Mouse (Mus musculus) adrenal gland, postnatal 36 days (tissue): Measurements from ENCODE around the gene Gm20696. TPM values are rescaled to one million over a fixed set of nuclear protein-coding genes. Genes with fewer than 3 reads are reported as not detected.

Experiments used
- DNase-seq, 2 experiments: peaks; one replicate each; pipeline ENCODE4 v3.0.0; 2021; ENCODE audit warnings: mixed read lengths in 1 of 2
- total RNA-seq, 2 experiments: library from RNA; stranded (reverse); gene quantifications; 2 replicates each; pipeline ENCODE4 v1.2.3; 2021

The Gm20696 gene
- total RNA-seq, 2 experiments from 2014 or later: 3.4 to 4.7 TPM

- no peak for DNase-seq
Observed at GRCm38 (mm10) chr6:99282866-99283657, 383.5 kb downstream of the Gm20696 start.

DNA sequence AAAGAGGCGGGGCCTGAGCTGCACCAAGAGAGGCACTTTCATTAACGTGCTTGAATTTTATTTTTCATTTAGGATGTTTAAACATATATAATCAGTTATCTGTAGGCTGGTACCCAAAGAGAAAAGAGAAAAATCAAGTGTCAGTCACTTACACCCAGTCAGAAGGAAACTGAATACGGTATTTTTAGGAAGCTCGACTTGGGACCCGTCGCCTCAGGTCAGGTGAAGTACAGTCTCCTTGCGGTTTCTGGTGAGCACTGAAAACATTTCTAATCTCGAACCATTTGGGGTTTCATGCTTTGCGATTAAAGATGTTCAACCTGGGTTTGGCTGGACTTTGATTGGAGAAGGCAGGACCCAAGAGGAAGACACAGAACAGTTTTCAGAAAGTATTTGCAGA is 385.2 kb downstream of the Gm20696 start:
- no peak for DNase-seq

DNA sequence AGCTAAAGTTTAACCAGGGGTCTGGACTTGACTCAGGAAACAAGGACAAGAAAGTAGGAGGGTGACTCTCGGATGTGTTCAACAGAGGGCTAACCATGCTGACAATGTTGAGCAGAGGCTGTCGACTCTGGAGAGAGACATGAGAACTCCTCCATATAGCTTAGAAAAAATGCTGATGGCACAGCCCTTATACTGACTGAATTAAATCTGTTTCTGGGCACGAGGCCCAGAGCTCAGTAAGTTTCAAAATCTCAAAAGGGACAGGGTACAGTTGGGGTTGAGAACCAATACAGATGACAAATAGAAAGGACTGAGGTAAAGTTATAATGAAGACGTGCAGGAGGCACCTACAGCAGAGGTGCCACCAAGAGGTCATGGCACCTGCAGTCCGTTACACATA is 386.0 kb downstream of the Gm20696 start:
- no peak for DNase-seq

DNA sequence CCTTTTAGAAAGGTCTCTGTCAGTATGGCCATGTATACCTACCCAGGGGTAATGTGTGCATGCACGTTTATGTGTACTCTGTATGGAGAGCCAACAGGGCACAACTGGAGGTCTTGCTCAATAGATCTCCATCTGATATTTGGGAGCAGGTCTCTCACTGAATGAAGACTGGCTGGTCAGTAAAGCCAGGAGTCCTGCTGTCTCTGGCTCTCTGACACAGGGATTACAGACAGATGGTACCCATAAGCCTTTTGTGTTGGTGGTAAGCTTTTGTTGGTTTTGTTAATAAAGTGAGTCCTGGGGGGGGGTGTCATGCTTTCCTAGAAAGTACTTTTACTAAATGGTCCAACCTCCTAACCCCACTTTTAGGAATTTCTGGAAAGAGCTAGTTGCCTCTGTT is 389.3 kb downstream of the Gm20696 start:
- DNase-seq: no peak

- DNase-seq: no peak
Observed at GRCm38 (mm10) chr6:99276297-99276653, 390.3 kb downstream of the Gm20696 start.

GRCm38 (mm10) chr6:99275381-99276296 is 391.0 kb downstream of the Gm20696 start:
- no peak for DNase-seq

DNA sequence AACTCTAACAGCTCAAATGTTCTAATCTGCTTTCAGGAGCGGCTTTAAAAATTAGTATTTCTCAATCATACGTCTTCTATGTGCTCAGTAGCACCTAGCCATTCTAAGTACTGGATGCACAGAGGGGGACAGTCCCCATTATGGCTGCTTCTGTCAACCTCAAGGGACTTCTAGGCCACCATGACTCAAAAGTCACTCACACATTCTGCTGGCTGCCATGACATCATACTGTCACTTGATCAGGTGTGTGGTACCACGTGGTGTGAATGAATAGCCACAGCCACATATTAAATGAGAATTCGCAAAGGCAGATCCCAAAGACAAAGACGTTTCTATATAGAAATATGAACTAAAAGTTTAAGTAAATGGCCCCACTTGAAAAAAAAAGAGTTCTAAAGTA is 391.9 kb downstream of the Gm20696 start:
- no peak for DNase-seq

DNA sequence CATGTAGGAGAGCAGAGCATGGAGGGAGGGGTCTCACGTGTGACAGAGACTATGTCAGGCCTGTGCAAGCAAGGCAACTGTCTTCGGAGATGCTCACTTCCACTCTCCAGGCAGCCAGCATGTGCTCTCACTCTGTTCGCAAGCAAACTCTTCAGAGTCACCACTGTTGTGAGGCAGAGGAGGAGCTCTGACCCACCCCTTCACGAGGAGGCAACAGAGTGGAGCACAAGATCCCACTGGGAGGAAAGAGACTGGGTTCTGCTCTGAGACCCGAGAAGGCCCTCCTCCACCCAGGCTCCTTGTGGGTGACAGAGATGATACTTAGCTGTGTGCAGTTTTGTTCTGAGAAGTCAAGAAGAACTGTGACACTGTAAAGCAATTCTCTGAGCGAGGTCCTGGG is 392.4 kb downstream of the Gm20696 start:
- no peak for DNase-seq

- DNase-seq: no peak
Observed at GRCm38 (mm10) chr6:99273177-99273576, 393.4 kb downstream of the Gm20696 start.

GRCm38 (mm10) chr6:99272174-99272573 is 394.4 kb downstream of the Gm20696 start:
- no peak for DNase-seq

GRCm38 (mm10) chr6:99271741-99272140 is 394.9 kb downstream of the Gm20696 start:
- DNase-seq: no peak

- no peak for DNase-seq
Observed at GRCm38 (mm10) chr6:99269921-99270320, 396.7 kb downstream of the Gm20696 start.

DNA sequence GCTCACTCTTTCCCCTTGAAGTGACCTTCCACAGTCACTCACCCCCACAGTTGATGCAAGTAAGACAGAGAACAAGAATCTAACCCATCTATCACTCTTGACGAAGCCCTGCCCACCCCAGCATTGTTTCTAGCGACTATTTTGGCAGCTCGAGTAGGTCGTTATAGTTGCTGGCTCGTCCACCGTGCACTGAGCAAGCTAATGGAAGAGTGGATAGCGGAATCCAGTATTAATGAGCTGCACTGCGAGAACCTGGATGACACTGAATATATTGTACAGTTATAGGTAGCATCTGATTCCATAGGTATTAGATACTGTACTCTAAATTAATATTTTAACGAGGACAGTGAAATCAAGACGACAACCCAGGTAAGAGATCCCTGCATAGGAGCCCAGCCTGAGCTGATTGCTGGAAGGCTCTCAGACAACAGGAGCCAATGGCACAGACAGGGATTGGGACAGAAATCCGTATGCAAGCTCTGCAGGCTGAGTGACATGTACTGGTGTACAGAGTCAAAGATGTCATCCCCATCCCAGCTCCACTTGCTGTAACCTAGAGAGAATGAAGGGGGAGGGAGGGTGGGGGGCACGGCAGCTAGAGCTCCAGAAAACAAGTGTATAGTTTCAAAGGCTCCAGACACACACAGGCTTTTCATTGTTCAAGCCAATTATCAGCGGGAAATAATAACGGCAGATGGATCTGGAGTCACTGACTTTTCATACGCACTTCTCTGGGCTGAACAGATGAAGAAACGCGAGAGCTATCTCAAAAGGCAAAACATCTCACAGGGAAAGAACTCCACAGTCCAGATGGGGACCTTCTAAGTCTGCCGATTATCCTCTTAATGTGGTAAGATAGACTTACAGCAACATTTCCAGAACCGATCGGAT is 398.2 kb downstream of the Gm20696 start:
- no peak for DNase-seq

GRCm38 (mm10) chr6:99265945-99266656 is 400.5 kb downstream of the Gm20696 start:
- peak in 1 of 2 experiments; percentile 17 for DNase-seq

DNA sequence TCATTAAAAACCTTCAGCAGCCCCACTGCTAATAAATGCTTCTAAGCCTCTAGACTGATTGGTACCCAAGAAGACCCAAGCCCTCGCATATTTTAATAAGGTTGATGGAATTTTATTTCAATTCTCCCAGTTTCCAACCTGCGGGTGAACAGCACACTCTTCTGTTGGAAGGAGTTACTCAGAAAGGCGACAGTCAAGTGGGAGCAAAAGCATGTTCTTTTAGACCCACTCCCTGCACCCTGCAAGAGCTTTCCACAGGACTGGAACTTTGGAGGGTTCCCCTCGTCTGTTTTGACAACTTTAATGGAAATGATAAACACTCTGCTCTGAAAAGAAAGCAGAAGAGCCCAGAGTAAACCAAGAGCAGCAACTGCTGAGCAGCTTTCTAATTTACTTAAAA is 401.4 kb downstream of the Gm20696 start:
- no peak for DNase-seq

DNA sequence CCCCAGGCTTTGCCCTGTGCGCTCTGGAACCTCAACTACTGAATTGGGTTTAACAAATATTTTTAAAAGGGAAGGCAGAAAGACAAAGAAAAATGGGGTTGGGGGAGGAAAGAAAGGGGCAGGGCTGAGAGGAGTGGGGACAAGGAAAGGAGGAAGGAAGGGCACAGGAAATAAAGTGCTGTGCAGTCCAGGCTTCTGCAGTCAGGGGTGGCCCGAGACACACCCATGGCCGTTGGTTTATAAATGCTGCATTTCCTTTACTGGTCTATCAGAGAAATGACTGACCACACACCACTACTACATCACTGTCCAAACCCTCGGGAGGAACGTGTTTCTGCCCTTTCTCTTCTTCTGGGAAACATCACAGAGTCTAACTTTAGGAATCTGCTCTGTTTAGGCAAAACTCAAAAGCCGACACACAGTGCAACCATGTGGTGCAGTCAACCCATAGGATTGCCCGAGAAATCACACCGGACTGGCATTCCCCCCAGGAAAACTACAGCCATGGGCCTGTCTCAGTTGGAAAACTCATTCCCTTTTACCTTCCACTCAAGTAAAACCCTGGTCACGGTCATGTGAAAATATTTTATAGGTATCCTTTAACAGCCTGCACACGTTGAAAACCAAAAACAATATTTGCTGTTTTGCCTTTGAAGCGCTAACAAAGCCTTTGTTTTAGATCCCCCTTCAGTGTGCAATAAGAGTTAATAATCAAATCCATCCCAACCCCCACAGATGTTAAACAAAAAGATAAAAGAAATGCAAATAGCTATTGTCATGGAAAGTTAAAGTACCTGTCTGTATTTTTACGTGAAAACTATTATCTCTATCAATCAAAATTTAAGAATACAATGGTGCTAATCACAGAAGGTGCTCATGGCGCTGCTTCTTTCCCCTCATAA is 402.2 kb downstream of the Gm20696 start:
- DNase-seq: no peak

GRCm38 (mm10) chr6:99263886-99264185 is 402.8 kb downstream of the Gm20696 start:
- DNase-seq: no peak

DNA sequence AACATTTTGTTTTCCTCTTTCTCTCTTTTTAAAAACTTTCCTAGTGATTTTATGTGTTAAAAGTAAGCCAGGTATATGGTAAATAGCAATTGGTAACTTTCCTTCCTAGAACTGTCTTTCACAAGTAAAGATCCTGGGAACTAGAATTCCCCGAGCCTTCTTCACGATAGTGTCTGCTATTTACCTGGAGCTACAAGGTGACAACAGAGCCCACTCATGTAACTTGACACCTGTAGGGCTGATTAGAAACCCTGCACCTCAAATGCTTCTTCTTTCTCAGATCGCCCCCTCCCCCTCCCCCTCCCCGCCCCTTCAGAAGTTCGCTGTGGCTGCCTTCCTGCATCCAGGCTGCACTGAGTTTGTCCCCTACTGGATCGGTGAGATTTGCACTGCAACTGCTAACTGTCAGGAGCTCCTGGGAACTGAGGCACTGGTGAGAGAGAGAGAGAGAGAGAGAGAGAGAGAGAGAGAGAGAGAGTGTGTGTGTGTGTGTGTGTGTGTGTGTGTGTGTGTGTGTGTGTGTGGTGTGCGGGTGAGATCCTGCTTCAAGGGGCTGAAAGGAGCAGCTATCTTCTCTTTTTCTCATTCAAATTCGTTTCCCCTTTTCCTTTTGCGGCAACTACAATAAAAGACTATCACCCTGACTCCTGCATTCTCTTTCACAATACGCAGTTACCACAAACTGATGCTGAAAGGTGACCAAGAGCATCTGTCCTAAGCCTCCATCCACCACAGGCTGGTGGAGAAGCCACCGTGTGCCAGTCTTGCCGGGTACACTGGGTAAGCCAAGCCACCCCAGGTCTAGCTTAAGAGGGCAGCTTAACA is 403.3 kb downstream of the Gm20696 start:
- no peak for DNase-seq

DNA sequence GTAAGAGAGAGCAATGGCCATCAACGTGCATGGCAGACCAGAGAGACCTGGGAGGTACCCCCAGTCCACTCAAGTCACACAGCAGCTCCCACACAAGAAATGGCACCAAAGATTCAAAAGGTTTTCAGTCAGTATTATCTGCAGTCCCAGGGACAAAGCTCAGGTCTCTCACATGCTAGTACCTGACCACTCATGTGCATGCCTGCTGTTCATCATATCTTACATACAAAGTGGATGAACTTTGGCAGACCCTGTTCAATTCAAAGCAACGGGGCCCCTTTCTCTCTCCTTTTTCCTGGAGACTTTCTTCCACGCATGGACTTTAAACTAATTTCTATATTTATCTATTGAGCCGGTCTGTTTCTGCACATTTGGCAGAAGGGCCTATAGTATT is 404.9 kb downstream of the Gm20696 start:
- no peak for DNase-seq
